Mouse (Mus musculus): ENCODE results near the gene Swap70. TPM values are rescaled to one million over a fixed set of nuclear protein-coding genes. Genes with fewer than 3 reads are reported as not detected.

Swap70 gene
- polyA plus RNA-seq, 1 experiment from 2014 or later: 38.4 TPM

- no peak overlapping the region for H3K9ac ChIP-seq (replicated peaks; ENCODE audit: low read depth)
- H3K27ac ChIP-seq (ENCODE audit: low read length): no peak overlapping the region
- H3K4me3 ChIP-seq (ENCODE audit: low read depth, low read length): no peak overlapping the region
- no peaks in the 10 kb centered on the region for H3K9me3 ChIP-seq (ENCODE audit: low read length)
- no peaks in the 10 kb centered on the region for H3K36me3 ChIP-seq (ENCODE audit: insufficient read depth, low read length)
- H3K4me1 ChIP-seq (ENCODE audit: insufficient read depth, low read depth, low read length): no peaks in the 10 kb centered on the region
- DNase-seq (ENCODE audit: low spot score) (no peak), ATAC-seq (no peak)
- no peaks in the 10 kb centered on the region for H3K27me3 ChIP-seq (replicated peaks; ENCODE audit: insufficient read depth, low read length)
- TF ChIP-seq EP300 (IDR thresholded peaks at IDR 0.05): no peak
- TF ChIP-seq CTCF (IDR thresholded peaks at IDR 0.05): no peak
- no peak overlapping the region for H3K4me2 ChIP-seq (replicated peaks; ENCODE audit: low read depth, low read length)
- WGBS: 57% methylated on average over 6 of the region's 6 CpGs
Observed at GRCm38 (mm10) chr7:110302886-110303285, 81.4 kb downstream of the Swap70 start.

- ATAC-seq (no peak), DNase-seq (ENCODE audit: low spot score) (no peak)
- Histone ChIP-seq H3K9me3 (ENCODE audit: low read length) (no peaks in the 10 kb centered on the region), H3K36me3 (ENCODE audit: insufficient read depth, low read length) (0 out of 2 replicates have a peak, but pooled peaks cover 10% of the 10 kb centered on the region), H3K27ac (ENCODE audit: low read length) (no peak overlapping the region), H3K4me2 (replicated peaks; ENCODE audit: low read depth, low read length) (no peak overlapping the region), H3K9ac (replicated peaks; ENCODE audit: low read depth) (no peak overlapping the region), H3K27me3 (replicated peaks; ENCODE audit: insufficient read depth, low read length) (no peaks in the 10 kb centered on the region), H3K4me1 (ENCODE audit: insufficient read depth, low read depth, low read length) (no peaks in the 10 kb centered on the region), H3K4me3 (ENCODE audit: low read depth, low read length) (no peak overlapping the region)
- WGBS: 85% methylated on average over 4 of the region's 4 CpGs
- TF ChIP-seq CTCF (IDR thresholded peaks at IDR 0.05): no peak
- no peak for TF ChIP-seq EP300 (IDR thresholded peaks at IDR 0.05)
Observed at GRCm38 (mm10) chr7:110305486-110305885, 84.0 kb downstream of the Swap70 start.

GRCm38 (mm10) chr7:110306281-110306680 is 84.8 kb downstream of the Swap70 start:
- Histone ChIP-seq H3K9ac (replicated peaks; ENCODE audit: low read depth) (no peak overlapping the region), H3K27me3 (replicated peaks; ENCODE audit: insufficient read depth, low read length) (no peaks in the 10 kb centered on the region), H3K4me3 (ENCODE audit: low read depth, low read length) (no peak overlapping the region), H3K4me2 (replicated peaks; ENCODE audit: low read depth, low read length) (no peak overlapping the region), H3K27ac (ENCODE audit: low read length) (no peak overlapping the region), H3K36me3 (ENCODE audit: insufficient read depth, low read length) (0 out of 2 replicates have a peak, but pooled peaks cover 10% of the 10 kb centered on the region), H3K4me1 (ENCODE audit: insufficient read depth, low read depth, low read length) (no peaks in the 10 kb centered on the region), H3K9me3 (ENCODE audit: low read length) (no peaks in the 10 kb centered on the region)
- TF ChIP-seq EP300 (IDR thresholded peaks at IDR 0.05) (no peak), CTCF (IDR thresholded peaks at IDR 0.05) (no peak)
- 74% methylated on average over 5 of the region's 5 CpGs for WGBS
- ATAC-seq (no peak), DNase-seq (ENCODE audit: low spot score) (no peak)

GRCm38 (mm10) chr7:110307741-110308140 is 86.2 kb downstream of the Swap70 start:
- no peaks in the 10 kb centered on the region for H3K9me3 ChIP-seq (ENCODE audit: low read length)
- 0 out of 2 replicates have a peak, but pooled peaks cover 14% of the 10 kb centered on the region for H3K36me3 ChIP-seq (ENCODE audit: insufficient read depth, low read length)
- no peak overlapping the region for H3K27ac ChIP-seq (ENCODE audit: low read length)
- H3K27me3 ChIP-seq (replicated peaks; ENCODE audit: insufficient read depth, low read length): no peaks in the 10 kb centered on the region
- ATAC-seq: no peak
- DNase-seq (ENCODE audit: low spot score): no peak
- WGBS: 85% methylated on average over 11 of the region's 11 CpGs
- no peak overlapping the region for H3K9ac ChIP-seq (replicated peaks; ENCODE audit: low read depth)
- no peak overlapping the region for H3K4me2 ChIP-seq (replicated peaks; ENCODE audit: low read depth, low read length)
- no peaks in the 10 kb centered on the region for H3K4me1 ChIP-seq (ENCODE audit: insufficient read depth, low read depth, low read length)
- TF ChIP-seq CTCF (IDR thresholded peaks at IDR 0.05): no peak
- TF ChIP-seq EP300 (IDR thresholded peaks at IDR 0.05): no peak
- H3K4me3 ChIP-seq (ENCODE audit: low read depth, low read length): no peak overlapping the region

GRCm38 (mm10) chr7:110309246-110309645 is 87.7 kb downstream of the Swap70 start:
- Histone ChIP-seq H3K27ac (ENCODE audit: low read length) (no peak overlapping the region), H3K4me3 (ENCODE audit: low read depth, low read length) (no peak overlapping the region), H3K27me3 (replicated peaks; ENCODE audit: insufficient read depth, low read length) (no peaks in the 10 kb centered on the region), H3K4me1 (ENCODE audit: insufficient read depth, low read depth, low read length) (no peaks in the 10 kb centered on the region), H3K9ac (replicated peaks; ENCODE audit: low read depth) (no peak overlapping the region), H3K36me3 (ENCODE audit: insufficient read depth, low read length) (0 out of 2 replicates have a peak, but pooled peaks cover 16% of the 10 kb centered on the region), H3K9me3 (ENCODE audit: low read length) (no peaks in the 10 kb centered on the region), H3K4me2 (replicated peaks; ENCODE audit: low read depth, low read length) (no peak overlapping the region)
- no peak for ATAC-seq
- DNase-seq (ENCODE audit: low spot score): no peak
- TF ChIP-seq EP300 (IDR thresholded peaks at IDR 0.05): no peak
- TF ChIP-seq CTCF (IDR thresholded peaks at IDR 0.05): no peak
- 88% methylated on average over 8 of the region's 8 CpGs for WGBS

- ATAC-seq: no peak
- Histone ChIP-seq H3K4me3 (ENCODE audit: low read depth, low read length) (no peak overlapping the region), H3K36me3 (ENCODE audit: insufficient read depth, low read length) (peaks cover 41% of the 10 kb centered on the region; the same call in 1 of the 2 replicates), H3K27ac (ENCODE audit: low read length) (no peak overlapping the region), H3K9me3 (ENCODE audit: low read length) (no peaks in the 10 kb centered on the region), H3K4me1 (ENCODE audit: insufficient read depth, low read depth, low read length) (no peaks in the 10 kb centered on the region), H3K4me2 (replicated peaks; ENCODE audit: low read depth, low read length) (no peak overlapping the region), H3K9ac (replicated peaks; ENCODE audit: low read depth) (no peak overlapping the region), H3K27me3 (replicated peaks; ENCODE audit: insufficient read depth, low read length) (no peaks in the 10 kb centered on the region)
- 88% methylated on average over 9 of the region's 9 CpGs for WGBS
- TF ChIP-seq EP300 (IDR thresholded peaks at IDR 0.05): no peak
- TF ChIP-seq CTCF (IDR thresholded peaks at IDR 0.05): no peak
- DNase-seq (ENCODE audit: low spot score): peak; percentile 30
Observed at GRCm38 (mm10) chr7:110313392-110314055, 92.0 kb downstream of the Swap70 start.

Measured in lung, postnatal 0 days (tissue).